Mouse (Mus musculus) kidney, postnatal 0 days (tissue): Measurements from ENCODE around the gene Grasp. TPM values are rescaled to one million over a fixed set of nuclear protein-coding genes. Genes with fewer than 3 reads are reported as not detected.
A peak's percentile ranks its signal among the peaks of the same experiment; 100 is the strongest.

Experiments
- ATAC-seq: fragments of 200-750 bp; cut with Nextera tagmentation; replicated peaks from 2 replicates; pipeline ENCODE4 v1.8.0; 2017; ENCODE audit warnings: low read depth, moderate number of reproducible peaks, moderate TSS enrichment, moderate library complexity; ENCODE audit not compliant: low FRiP score
- DNase-seq: peaks from one replicate; pipeline ENCODE4 v3.0.0-alpha.2; 2016; ENCODE audit warnings: low spot score
- H3K27ac ChIP-seq: fragments of 300-500 bp; sonication (generic); 2 replicates; pipeline ENCODE4 v1.5.1; 2014; ENCODE audit warnings: mild to moderate bottlenecking
- H3K27me3 ChIP-seq: fragments of 300-500 bp; sonication (generic); 2 replicates; pipeline ENCODE4 v1.6.1; 2014; ENCODE audit warnings: low read length, mixed read lengths; ENCODE audit not compliant: insufficient read depth
- H3K36me3 ChIP-seq: fragments of 300-500 bp; sonication (generic); 2 replicates; pipeline ENCODE4 v1.6.1; 2014; ENCODE audit warnings: low read length, mixed read lengths; ENCODE audit not compliant: insufficient read depth
- H3K4me1 ChIP-seq: fragments of 300-500 bp; sonication (generic); replicated peaks from 2 replicates; pipeline ENCODE4 v1.6.1; 2014; ENCODE audit warnings: antibody characterized with exemption, low read length, mixed read lengths; ENCODE audit not compliant: insufficient read depth
- H3K4me2 ChIP-seq: fragments of 300-500 bp; sonication (generic); 2 replicates; pipeline ENCODE4 v1.6.1; 2014; ENCODE audit warnings: mild to moderate bottlenecking, low read length, moderate library complexity, mixed read lengths
- H3K4me3 ChIP-seq: fragments of 300-500 bp; sonication (generic); replicated peaks from 2 replicates; pipeline ENCODE4 v1.5.1; 2014; ENCODE audit warnings: low read depth, low read length
- H3K9ac ChIP-seq: fragments of 300-500 bp; sonication (generic); 2 replicates; pipeline ENCODE4 v1.6.1; 2014; ENCODE audit warnings: low read depth, low read length
- H3K9me3 ChIP-seq: fragments of 300-500 bp; sonication (generic); replicated peaks from 2 replicates; pipeline ENCODE4 v1.6.1; 2016; ENCODE audit warnings: low read length, inconsistent platforms, mixed read lengths
- CTCF ChIP-seq: IDR thresholded peaks from 2 replicates; pipeline ENCODE4 v1.5.1; 2016; ENCODE audit warnings: antibody characterized with exemption, low read depth, mild to moderate bottlenecking, moderate library complexity
- WGBS: fragments of 180-500 bp; shearing (Covaris S2); extraction: QIAGEN DNeasy Blood & Tissue Kit; methylation state at CpG from one replicate; pipeline ENCODE4 v1.1.7; 2014; 5-methylcytosine and 5-hydroxymethylcytosine counted together
- polyA plus RNA-seq: library from polyadenylated mRNA; unstranded; fragments of >200 nt; fragmentation: Nextera tagmentation; extraction: Ambion mirVana; gene quantifications from 2 replicates; pipeline ENCODE4 v1.2.1, GENCODE M21; 2015

The Grasp gene
- polyA plus RNA-seq, 1 experiment from 2014 or later, result 3.7 TPM

DNA sequence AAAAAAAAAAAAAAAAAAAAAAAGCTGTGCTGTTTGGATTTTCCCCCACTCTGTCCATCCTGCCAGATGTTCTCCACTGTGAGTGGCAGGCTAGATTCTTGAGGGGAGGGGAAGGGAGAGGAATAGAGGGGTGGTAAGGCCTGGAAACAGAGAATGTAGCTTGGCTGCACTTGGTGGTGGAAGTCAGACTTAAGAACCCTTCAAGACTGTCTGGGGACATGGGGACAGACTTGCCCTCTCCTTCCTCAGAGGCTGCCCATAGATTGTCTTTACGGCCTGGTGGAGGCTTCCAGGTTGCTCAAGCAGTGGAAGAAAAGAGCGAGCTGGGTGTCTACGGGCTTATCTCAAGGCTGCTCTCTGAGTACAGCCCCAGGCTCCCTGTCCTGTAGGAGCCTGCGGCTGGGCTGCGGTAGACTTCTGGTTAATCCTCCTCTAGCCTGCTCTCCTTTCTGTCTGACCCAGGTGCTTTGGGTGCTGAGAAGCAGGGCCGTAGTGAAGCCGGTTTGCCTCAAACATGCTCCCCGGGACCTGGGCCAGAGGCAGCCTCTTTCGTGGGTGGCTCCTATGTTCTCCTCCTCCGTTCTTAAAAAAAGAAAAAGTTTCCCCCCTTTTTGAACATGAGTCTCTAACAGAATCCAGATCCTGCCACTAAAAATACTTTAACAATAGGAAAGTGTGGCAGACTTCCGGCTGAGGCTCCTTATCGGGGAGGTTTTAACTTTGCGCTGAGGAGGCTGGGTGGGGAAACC, 37.1 kb downstream of the Grasp start:
- no peaks in the 10 kb centered on the region for H3K9me3 ChIP-seq
- H3K27ac ChIP-seq, result peak overlapping the region; percentile 60
- H3K4me3 ChIP-seq, result no peak overlapping the region
- peak overlapping the region; percentile 18; the same call in 1 of the 2 replicates for H3K4me2 ChIP-seq
- ATAC-seq (no peak), DNase-seq (no peak)
- 54% methylated on average over 13 of the region's 13 CpGs for WGBS
- H3K27me3 ChIP-seq, result no peaks in the 10 kb centered on the region
- H3K36me3 ChIP-seq, result no peaks in the 10 kb centered on the region
- H3K9ac ChIP-seq, result no peak overlapping the region
- H3K4me1 ChIP-seq, result peaks cover 15% of the 10 kb centered on the region
- no peak for TF ChIP-seq CTCF

DNA sequence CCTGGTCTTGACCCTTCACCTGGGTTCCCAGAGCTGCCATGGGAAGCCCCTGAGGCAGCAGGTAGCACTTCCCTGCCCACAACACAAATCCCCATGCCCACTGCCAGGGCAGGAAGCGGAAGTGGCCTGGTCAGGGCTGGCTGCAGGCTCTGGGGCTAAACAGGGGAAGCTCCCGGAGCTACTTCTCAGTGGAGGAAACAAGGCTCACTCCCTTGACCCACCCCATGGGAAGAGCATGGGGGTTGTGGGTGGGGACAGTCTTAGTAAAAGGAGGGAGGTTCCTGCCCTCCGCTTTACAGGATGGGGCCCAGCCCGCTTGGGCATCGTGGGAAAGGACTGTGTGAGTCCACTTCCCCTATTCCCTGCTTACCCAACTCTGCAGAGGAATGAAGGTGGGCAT, 38.5 kb downstream of the Grasp start:
- Histone ChIP-seq H3K9me3 (no peaks in the 10 kb centered on the region), H3K36me3 (no peaks in the 10 kb centered on the region), H3K4me3 (no peak overlapping the region), H3K4me2 (no peak overlapping the region), H3K9ac (no peak overlapping the region), H3K4me1 (peaks cover 17% of the 10 kb centered on the region), H3K27ac (no peak overlapping the region), H3K27me3 (no peaks in the 10 kb centered on the region)
- WGBS, result 61% methylated on average over 5 of the region's 5 CpGs
- ATAC-seq, result no peak
- TF ChIP-seq CTCF, result no peak
- DNase-seq, result no peak

DNA sequence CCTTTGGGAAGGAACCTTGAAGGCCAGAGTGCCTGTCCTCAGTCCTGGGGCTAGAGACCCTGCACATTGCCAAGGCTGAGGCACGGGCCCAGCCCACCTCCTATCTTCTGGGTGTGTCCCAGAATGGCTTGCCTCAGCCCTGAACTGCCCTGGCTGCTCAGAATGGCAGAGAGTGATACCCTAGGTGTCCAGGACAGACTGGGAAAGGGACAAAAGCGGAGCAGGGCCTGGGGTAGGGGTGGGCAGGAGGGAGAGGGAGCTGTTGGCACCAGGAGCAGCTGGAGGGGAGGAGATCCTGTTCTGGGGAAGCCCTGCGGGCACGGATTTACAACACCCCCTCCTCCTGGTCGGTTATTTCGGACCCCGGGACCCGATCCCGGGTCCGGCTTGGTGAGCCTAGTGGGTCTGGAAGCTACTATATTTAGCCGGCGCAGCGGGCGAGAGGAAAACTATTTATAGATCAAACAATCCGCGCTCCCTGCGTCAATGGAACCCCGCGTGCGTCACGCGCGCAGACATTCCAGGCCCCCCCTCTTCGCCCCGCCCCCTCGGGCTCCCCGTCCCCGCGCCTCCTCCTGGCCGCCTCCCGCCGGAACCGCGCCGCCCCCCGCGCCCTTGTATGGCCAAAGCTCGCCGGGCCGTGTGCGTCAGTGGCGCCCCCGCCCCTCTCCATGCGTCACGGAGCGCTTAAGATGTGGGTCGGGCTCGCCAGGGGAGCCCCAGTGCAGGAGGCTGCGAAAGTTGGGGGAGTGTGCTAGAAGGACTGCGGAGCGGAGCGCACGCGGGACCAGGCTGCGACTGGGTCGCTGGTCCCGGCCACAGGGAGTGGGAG, 42.4 kb downstream of the Grasp start:
- Histone ChIP-seq H3K36me3 (peaks cover 11% of the 10 kb centered on the region), H3K4me2 (peak overlapping the region; percentile 83), H3K27ac (peak overlapping the region; percentile 60; the same call in 1 of the 2 replicates), H3K4me1 (peaks cover 13% of the 10 kb centered on the region), H3K4me3 (peak overlapping the region; percentile 49), H3K9ac (peak overlapping the region; percentile 55), H3K9me3 (no peaks in the 10 kb centered on the region), H3K27me3 (no peaks in the 10 kb centered on the region)
- ATAC-seq (peak; percentile 83), DNase-seq (peak; percentile 94)
- 2% methylated on average over 52 of the region's 57 CpGs for WGBS
- peak; percentile 42; the same call in 1 of the 2 replicates for TF ChIP-seq CTCF

DNA sequence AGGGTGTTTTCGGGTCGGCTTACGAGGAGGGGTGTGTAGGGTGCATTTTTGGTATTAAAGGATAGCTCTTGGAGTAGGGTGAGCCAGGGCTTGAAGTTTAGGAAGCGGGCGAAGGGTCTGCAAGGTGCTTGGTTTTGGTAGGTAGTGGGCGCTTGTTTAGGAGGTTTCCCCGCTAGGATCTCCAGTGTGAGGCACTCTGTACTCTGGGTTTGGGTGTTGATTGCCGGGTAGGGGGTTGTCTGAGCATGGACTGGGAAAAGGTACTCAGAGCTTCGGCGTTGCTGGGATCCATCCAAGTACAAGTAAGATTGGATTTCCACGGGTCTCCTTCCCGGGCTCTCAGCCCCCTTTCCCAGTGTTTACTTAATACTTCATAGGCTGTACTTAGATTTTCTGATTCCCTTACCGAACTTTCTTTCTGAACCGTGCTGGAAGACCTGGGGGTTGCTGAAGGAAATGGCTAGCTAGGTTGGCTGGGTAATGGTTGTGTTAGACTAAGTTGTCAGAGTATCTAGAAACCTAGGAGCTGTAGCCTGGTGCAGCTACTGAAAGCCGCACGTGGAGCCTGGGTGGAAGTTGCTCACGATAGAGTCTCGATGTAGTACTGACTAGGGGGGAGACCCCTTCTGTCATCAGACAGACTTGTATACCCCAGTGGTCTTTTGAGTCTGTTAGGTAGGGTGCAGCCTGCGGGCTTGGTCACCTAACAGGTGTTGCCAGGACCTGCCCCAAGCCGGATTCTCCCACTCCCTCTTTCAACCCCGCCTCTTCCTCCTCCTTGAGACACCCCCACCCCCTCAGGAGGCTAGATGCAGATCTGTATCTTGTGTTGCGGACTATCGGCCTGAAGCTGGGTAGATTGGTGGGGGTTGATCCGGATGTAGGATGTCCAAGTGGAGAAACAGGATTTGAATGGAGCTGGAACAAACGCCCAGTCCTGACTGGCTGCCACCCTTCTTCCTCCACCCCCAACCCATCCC, 43.4 kb downstream of the Grasp start:
- Histone ChIP-seq H3K27me3 (no peaks in the 10 kb centered on the region), H3K9me3 (no peaks in the 10 kb centered on the region), H3K36me3 (peaks cover 18% of the 10 kb centered on the region), H3K4me1 (peaks cover 13% of the 10 kb centered on the region), H3K4me2 (peak overlapping the region; percentile 83), H3K27ac (0 out of 2 replicates have a peak overlapping the region, but pooled peaks have one; percentile 39), H3K4me3 (peak overlapping the region; percentile 49), H3K9ac (peak overlapping the region; percentile 55)
- DNase-seq (peak; percentile 71), ATAC-seq (peak; percentile 11)
- 2% methylated on average over 25 of the region's 25 CpGs for WGBS
- TF ChIP-seq CTCF, result no peak

DNA sequence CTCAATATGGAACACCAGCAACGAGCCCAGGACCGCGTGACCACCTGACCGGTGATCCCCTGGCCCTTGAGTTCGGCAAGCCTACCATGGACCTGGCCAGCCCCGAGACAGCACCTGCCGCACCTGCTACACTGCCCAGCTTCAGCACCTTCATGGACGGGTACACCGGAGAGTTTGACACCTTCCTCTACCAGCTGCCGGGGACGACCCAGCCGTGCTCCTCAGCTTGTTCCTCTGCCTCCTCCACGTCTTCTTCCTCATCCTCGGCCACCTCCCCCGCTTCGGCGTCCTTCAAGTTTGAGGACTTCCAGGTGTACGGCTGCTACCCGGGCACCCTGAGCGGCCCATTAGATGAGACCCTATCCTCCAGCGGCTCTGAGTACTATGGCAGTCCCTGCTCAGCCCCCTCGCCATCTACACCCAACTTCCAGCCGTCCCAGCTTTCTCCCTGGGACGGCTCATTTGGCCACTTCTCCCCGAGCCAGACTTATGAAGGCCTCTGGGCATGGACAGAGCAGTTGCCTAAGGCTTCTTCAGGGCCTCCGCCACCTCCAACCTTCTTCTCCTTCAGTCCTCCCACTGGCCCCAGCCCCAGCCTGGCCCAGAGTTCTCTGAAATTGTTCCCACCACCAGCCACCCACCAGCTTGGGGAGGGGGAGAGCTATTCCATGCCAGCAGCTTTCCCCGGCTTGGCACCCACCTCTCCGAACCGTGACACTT, 46.3 kb downstream of the Grasp start:
- no peak for ATAC-seq
- Histone ChIP-seq H3K27ac (no peak overlapping the region), H3K9ac (no peak overlapping the region), H3K4me3 (no peak overlapping the region), H3K4me2 (no peak overlapping the region), H3K27me3 (no peaks in the 10 kb centered on the region), H3K36me3 (peaks cover 37% of the 10 kb centered on the region), H3K9me3 (no peaks in the 10 kb centered on the region), H3K4me1 (peaks cover 8% of the 10 kb centered on the region)
- DNase-seq, result no peak
- no peak for TF ChIP-seq CTCF
- 75% methylated on average over 29 of the region's 29 CpGs for whole genome bisulfite sequencing
